Mouse (Mus musculus) C2C12 (cell line): Measurements from ENCODE around the gene Sbsn. TPM values are rescaled to one million over a fixed set of nuclear protein-coding genes. Genes with fewer than 3 reads are reported as not detected.

Source experiments
- H3K27me3 ChIP-seq: one replicate; pipeline ENCODE4 v1.6.1; 2011; ENCODE audit not compliant: control insufficient read depth, insufficient read depth, insufficient read length
- H3K36me3 ChIP-seq: one replicate; pipeline ENCODE4 v1.6.1; 2011; ENCODE audit not compliant: control insufficient read depth, insufficient read depth
- H3K4me3 ChIP-seq: one replicate; pipeline ENCODE4 v1.5.1; 2011; ENCODE audit warnings: mild to moderate bottlenecking, control low read depth; ENCODE audit not compliant: poor library complexity, insufficient read depth, severe bottlenecking
- H3K79me2 ChIP-seq: one replicate; pipeline ENCODE4 v1.6.1; 2011; ENCODE audit not compliant: control insufficient read depth, insufficient read depth
- H3K79me3 ChIP-seq: one replicate; pipeline ENCODE4 v1.6.1; 2011; ENCODE audit warnings: low read depth, control low read depth
- H3ac ChIP-seq: one replicate; pipeline ENCODE3; 2011; ENCODE audit warnings: low read depth; ENCODE audit not compliant: control insufficient read depth, insufficient read length
- CEBPB ChIP-seq: IDR thresholded peaks from one replicate; pipeline ENCODE4 v1.6.1; 2011; ENCODE audit warnings: low read depth, mild to moderate bottlenecking, control low read depth, moderate library complexity
- CTCF ChIP-seq: IDR thresholded peaks from one replicate; pipeline ENCODE4 v1.5.1; 2011; ENCODE audit not compliant: control insufficient read depth, insufficient read depth, insufficient read length
- FOSL1 ChIP-seq: IDR thresholded peaks from one replicate; pipeline ENCODE4 v1.8.0; 2011; ENCODE audit warnings: mild to moderate bottlenecking, low read length; ENCODE audit not compliant: poor library complexity, insufficient read depth, severe bottlenecking
- MAX ChIP-seq: IDR thresholded peaks from one replicate; pipeline ENCODE4 v1.6.1; 2011; ENCODE audit warnings: mild to moderate bottlenecking, control low read depth
- MYOD1 ChIP-seq: IDR thresholded peaks from one replicate; pipeline ENCODE4 v1.6.1; 2011; ENCODE audit warnings: low read depth; ENCODE audit not compliant: control insufficient read depth, insufficient read length
- MYOG ChIP-seq: IDR thresholded peaks from one replicate; pipeline ENCODE4 v1.6.1; 2011; ENCODE audit not compliant: control insufficient read depth, insufficient read length; ENCODE audit errors: extremely low read depth
- USF1 ChIP-seq: IDR thresholded peaks from one replicate; pipeline ENCODE4 v1.6.1; 2011; ENCODE audit warnings: low read depth, mild to moderate bottlenecking, control low read depth, moderate library complexity
- polyA plus RNA-seq: library from polyadenylated mRNA; unstranded; fragments of >200 nt; fragmentation: generic; extraction: Trizol; gene quantifications from one replicate; pipeline ENCODE4 v1.2.1, GENCODE M21; 2012; ENCODE audit warnings: missing spikeins

Gene Sbsn
- polyA plus RNA-seq, 1 experiment = 3.6 TPM

DNA sequence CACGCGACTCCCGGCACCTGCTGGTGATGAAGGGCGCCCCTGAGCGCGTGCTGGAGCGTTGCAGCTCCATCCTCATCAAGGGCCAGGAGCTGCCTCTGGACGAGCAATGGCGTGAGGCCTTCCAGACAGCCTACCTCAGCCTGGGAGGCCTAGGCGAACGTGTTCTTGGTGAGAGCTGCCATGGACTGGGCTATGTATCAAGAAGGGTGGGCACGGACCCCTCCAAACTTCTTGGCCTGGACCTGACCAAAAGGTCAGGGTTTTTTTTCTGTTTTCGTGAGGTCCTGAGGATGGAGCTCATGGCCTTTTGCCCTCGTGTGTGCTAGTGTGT lies 33.6 kb upstream of the Sbsn start:
- Histone ChIP-seq H3ac (no peak overlapping the region), H3K79me2 (no peaks in the 10 kb centered on the region), H3K79me3 (no peaks in the 10 kb centered on the region), H3K36me3 (no peaks in the 10 kb centered on the region), H3K4me3 (no peak overlapping the region), H3K27me3 (peaks cover 76% of the 10 kb centered on the region)
- TF ChIP-seq USF1 (no peak), MYOD1 (no peak), CEBPB (no peak), CTCF (no peak), FOSL1 (no peak), MYOG (no peak), MAX (no peak)

DNA sequence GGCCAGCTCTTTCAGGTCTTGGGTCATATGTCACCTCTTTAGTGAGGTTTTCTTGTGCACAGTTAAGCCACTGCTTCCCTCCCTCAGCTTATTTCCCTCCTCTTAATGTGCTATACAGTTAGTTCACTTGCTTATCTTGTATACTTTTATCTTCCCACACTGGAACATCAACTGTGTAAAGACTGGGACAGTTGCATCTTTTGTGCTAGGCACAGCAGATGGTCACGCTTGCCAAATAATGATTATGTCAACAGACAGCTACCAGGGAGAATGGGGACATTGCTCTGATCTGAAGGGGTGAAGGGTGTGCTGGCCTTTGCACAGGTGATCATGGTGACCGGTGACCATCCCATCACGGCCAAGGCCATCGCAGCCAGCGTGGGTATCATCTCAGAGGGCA lies 31.6 kb upstream of the Sbsn start:
- Histone ChIP-seq H3K79me2 (no peaks in the 10 kb centered on the region), H3K36me3 (no peaks in the 10 kb centered on the region), H3ac (no peak overlapping the region), H3K27me3 (peaks cover 62% of the 10 kb centered on the region), H3K79me3 (no peaks in the 10 kb centered on the region), H3K4me3 (no peak overlapping the region)
- TF ChIP-seq USF1 = no peak
- no peak for TF ChIP-seq CEBPB
- TF ChIP-seq CTCF = no peak
- TF ChIP-seq MAX = no peak
- TF ChIP-seq MYOG = no peak
- no peak for TF ChIP-seq FOSL1
- no peak for TF ChIP-seq MYOD1

DNA sequence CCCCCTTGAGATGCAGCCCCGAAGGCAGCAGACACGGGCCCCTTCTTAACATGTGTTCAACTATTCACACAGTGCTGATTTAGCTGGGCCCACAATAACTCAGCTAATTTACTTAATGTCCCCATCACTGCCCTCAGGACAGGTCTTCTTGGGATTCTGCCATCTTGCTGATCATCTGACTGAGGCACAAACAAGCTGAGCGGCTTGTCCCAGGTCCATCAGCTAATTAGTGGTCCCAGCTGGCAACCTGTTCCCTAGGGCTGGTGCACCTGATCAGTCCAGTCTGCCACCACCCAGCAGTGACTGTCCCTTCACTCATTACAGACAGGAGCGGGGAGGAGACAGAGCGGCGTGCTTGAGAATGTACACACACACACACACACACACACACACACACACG lies 30.0 kb upstream of the Sbsn start:
- Histone ChIP-seq H3K36me3 (no peaks in the 10 kb centered on the region), H3K27me3 (peaks cover 49% of the 10 kb centered on the region), H3K79me2 (no peaks in the 10 kb centered on the region), H3ac (no peak overlapping the region), H3K79me3 (no peaks in the 10 kb centered on the region), H3K4me3 (no peak overlapping the region)
- no peak for TF ChIP-seq USF1
- TF ChIP-seq MYOG = no peak
- no peak for TF ChIP-seq MAX
- TF ChIP-seq CTCF = no peak
- TF ChIP-seq CEBPB = no peak
- no peak for TF ChIP-seq MYOD1
- no peak for TF ChIP-seq FOSL1

DNA sequence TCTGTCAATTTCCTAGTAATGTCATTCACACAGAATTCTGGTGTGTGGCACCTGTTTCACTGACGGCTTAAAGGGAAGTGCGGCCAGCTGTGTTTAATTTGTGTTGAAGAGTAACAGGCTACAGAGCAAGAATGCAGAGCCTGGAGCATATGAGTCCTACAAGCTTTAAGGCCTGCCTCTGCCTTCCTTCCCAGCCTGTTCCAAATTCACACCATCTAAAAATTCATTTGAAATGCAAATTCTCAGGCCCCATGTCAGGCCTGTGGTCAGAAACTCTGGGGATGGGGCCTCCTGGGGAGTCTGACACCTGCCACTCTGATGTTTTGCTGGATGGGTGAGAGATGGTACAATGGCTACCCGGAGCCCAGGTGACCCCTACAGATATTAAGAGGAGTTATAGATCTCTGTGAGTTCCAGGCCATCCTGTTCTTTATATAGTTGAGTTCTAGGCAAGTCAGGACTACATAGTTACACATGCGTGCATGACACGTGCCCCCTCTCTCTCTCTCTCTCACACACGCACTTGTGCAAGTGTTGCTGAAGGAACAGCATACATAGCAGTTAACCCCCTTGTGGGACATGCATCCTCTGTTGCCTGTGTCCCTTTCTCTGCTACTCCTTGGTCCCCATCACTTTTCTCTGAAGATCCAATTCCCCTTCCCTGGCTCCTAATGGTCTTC lies 27.9 kb upstream of the Sbsn start:
- peaks cover 31% of the 10 kb centered on the region for H3K27me3 ChIP-seq
- H3K4me3 ChIP-seq = no peak overlapping the region
- H3ac ChIP-seq = no peak overlapping the region
- no peak for TF ChIP-seq USF1
- no peak for TF ChIP-seq FOSL1
- TF ChIP-seq CEBPB = no peak
- TF ChIP-seq MYOG = no peak
- TF ChIP-seq MYOD1 = no peak
- TF ChIP-seq MAX = no peak
- TF ChIP-seq CTCF = no peak
- no peaks in the 10 kb centered on the region for H3K36me3 ChIP-seq
- H3K79me3 ChIP-seq = peaks cover 2% of the 10 kb centered on the region
- peaks cover 8% of the 10 kb centered on the region for H3K79me2 ChIP-seq

DNA sequence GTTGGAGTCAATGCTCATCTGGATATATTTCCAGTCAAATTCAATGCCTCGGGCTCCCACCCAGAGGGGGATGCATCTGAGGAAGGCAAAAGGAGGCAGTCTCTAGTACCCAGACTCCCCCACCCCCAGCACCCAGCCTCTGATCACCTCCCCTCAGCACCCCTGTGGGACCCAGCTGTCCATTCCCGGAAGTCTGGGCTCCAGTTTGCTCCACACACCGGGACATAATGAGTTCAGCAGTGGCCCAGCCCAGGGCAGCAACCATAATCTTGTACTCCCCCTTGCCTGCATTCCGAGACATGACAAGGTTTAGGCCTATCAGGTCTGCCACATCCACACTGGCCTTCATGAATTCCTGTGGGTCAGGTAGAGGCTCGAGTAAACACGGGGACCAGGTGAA lies 23.1 kb upstream of the Sbsn start:
- H3ac ChIP-seq = peak overlapping the region; percentile 83
- peak overlapping the region; percentile 48 for H3K4me3 ChIP-seq
- no peaks in the 10 kb centered on the region for H3K27me3 ChIP-seq
- H3K36me3 ChIP-seq = no peaks in the 10 kb centered on the region
- TF ChIP-seq MYOG (no peak), MAX (no peak), FOSL1 (no peak), USF1 (no peak), CEBPB (no peak), MYOD1 (no peak), CTCF (no peak)
- peaks cover 7% of the 10 kb centered on the region for H3K79me3 ChIP-seq
- peaks cover 15% of the 10 kb centered on the region for H3K79me2 ChIP-seq

DNA sequence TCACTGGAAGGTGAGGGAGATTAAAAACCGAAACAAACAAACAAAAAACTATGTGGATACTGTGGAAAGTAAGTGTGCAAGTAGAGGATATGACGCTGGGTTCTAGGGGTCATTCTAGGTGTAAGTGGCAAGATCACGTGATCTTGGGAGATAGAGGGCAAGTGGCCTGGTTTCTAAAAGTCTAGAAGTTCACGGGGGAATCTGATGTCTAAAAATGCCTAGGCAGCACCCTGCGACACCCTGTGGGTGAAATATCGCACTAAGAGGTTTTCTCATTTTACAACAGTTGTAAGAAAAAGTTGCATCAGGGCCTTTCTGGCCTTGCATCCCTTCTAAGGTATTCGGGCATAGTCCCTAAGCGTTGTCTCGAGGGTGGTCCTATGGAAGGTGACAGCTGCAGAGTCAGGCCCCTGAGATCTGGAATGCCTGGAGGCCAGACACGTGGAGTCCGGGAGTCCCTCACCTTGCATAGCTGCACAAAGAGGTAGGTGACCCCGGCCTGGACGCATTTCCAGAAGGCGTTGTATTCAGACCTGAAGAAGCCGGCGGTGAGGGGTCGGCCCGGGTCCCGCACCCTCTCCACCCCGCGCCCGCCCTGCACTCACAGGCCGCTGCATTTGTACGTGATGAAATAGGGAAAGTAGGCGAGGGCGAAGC lies 22.4 kb upstream of the Sbsn start:
- H3K4me3 ChIP-seq = peak overlapping the region; percentile 48
- H3K79me3 ChIP-seq = peaks cover 7% of the 10 kb centered on the region
- TF ChIP-seq MYOG (no peak), MYOD1 (no peak), USF1 (peak; percentile 70), CTCF (no peak), CEBPB (no peak), MAX (no peak)
- peak overlapping the region; percentile 83 for H3ac ChIP-seq
- H3K79me2 ChIP-seq = peaks cover 15% of the 10 kb centered on the region
- H3K36me3 ChIP-seq = no peaks in the 10 kb centered on the region
- no peaks in the 10 kb centered on the region for H3K27me3 ChIP-seq
